Mouse (Mus musculus): Measurements from ENCODE around the gene Olfr314. TPM values are rescaled to one million over a fixed set of nuclear protein-coding genes. Genes with fewer than 3 reads are reported as not detected.

The Olfr314 gene
- polyA plus RNA-seq, 2 experiments: not detected

GRCm38 (mm10) chr11:58772888-58773287, 9.9 kb upstream of the Olfr314 start, which contains the start of gene Olfr315:
Gene Olfr315 (plus strand): TSS chr11:58773188.
- no peak within 1 kb of the TSS for H3K27ac ChIP-seq (replicated peaks; ENCODE audit: low read depth, low read length)
- no peak within 1 kb of the TSS for H3K4me3 ChIP-seq (replicated peaks; ENCODE audit: low read length)
- TF ChIP-seq POLR2A (IDR thresholded peaks at IDR 0.05; ENCODE audit: borderline replicate concordance, extremely low read depth, insufficient read depth, insufficient read length): no peak
- no peak for DNase-seq (ENCODE audit: low spot score)
- ATAC-seq (ENCODE audit: low FRiP score, low read depth): no peak
- no peak within 1 kb of the TSS for H3K4me2 ChIP-seq (replicated peaks; ENCODE audit: low read depth, low read length, severe bottlenecking)
- no peaks in the 10 kb centered on the region for H3K4me1 ChIP-seq (ENCODE audit: control insufficient read depth, insufficient read depth, low read length)
- no peak within 1 kb of the TSS for H3K9ac ChIP-seq (ENCODE audit: low read depth, low read length, severe bottlenecking)
- no peaks in the 10 kb centered on the region for H3K27me3 ChIP-seq (ENCODE audit: control insufficient read depth, insufficient read depth, low read length)
- no peaks in the 10 kb centered on the region for H3K36me3 ChIP-seq (ENCODE audit: control insufficient read depth, insufficient read depth, low read length)
- H3K9me3 ChIP-seq (ENCODE audit: control insufficient read depth, low read length): no peaks in the 10 kb centered on the region

DNA sequence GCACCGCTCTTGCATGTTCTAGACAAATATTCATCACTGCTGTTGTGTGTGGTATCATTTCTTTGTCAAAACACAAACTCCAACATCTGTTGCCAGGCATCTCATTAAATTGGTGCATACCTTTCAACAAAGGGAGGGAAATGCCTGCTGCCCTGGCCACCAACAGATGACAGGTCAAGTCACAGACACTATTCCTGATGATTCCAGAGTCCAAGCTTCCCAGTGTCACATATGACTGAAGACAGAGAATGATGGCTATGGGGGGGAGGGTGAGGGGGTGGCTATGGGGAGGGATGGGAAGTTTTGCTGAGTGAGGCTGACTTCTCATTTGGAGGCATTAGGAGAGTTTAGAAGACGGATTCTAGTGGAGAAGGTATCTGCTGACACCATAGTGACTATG, 1.4 kb downstream of the Olfr314 start:
- no peak overlapping the region for H3K4me2 ChIP-seq (replicated peaks; ENCODE audit: low read depth, low read length, severe bottlenecking)
- no peak for TF ChIP-seq POLR2A (IDR thresholded peaks at IDR 0.05; ENCODE audit: borderline replicate concordance, extremely low read depth, insufficient read depth, insufficient read length)
- H3K27ac ChIP-seq (replicated peaks; ENCODE audit: low read depth, low read length): no peak overlapping the region
- WGBS: 79% methylated on average over 2 of the region's 2 CpGs
- H3K36me3 ChIP-seq (ENCODE audit: control insufficient read depth, insufficient read depth, low read length): no peaks in the 10 kb centered on the region
- H3K9ac ChIP-seq (ENCODE audit: low read depth, low read length, severe bottlenecking): no peak overlapping the region
- DNase-seq (ENCODE audit: low spot score) (no peak), ATAC-seq (ENCODE audit: low FRiP score, low read depth) (no peak)
- no peaks in the 10 kb centered on the region for H3K4me1 ChIP-seq (ENCODE audit: control insufficient read depth, insufficient read depth, low read length)
- no peaks in the 10 kb centered on the region for H3K27me3 ChIP-seq (ENCODE audit: control insufficient read depth, insufficient read depth, low read length)
- H3K9me3 ChIP-seq (ENCODE audit: control insufficient read depth, low read length): no peaks in the 10 kb centered on the region
- no peak overlapping the region for H3K4me3 ChIP-seq (replicated peaks; ENCODE audit: low read length)

DNA sequence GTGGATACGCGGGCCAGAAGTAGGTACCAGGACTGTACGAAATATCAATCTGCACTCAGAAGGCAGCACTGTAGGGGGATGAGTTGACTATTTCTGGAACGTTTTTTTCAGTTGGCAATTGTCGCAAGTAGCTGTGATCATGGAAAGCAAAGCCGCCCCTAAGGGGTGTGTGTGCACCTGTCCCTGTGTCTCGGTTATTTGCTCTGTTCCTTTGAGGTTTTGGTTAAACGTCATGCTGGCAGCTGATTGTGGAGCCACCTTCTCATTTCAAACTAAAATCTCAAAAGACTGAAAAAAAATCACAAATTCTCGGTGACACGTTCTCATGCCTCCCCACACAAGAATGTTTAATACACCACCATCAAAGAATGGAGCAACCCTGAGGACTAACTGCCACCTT, 4.9 kb downstream of the Olfr314 start:
- Histone ChIP-seq H3K4me1 (ENCODE audit: control insufficient read depth, insufficient read depth, low read length) (no peaks in the 10 kb centered on the region), H3K4me2 (replicated peaks; ENCODE audit: low read depth, low read length, severe bottlenecking) (no peak overlapping the region), H3K9me3 (ENCODE audit: control insufficient read depth, low read length) (no peaks in the 10 kb centered on the region), H3K36me3 (ENCODE audit: control insufficient read depth, insufficient read depth, low read length) (no peaks in the 10 kb centered on the region), H3K27ac (replicated peaks; ENCODE audit: low read depth, low read length) (no peak overlapping the region), H3K9ac (ENCODE audit: low read depth, low read length, severe bottlenecking) (no peak overlapping the region), H3K4me3 (replicated peaks; ENCODE audit: low read length) (no peak overlapping the region), H3K27me3 (ENCODE audit: control insufficient read depth, insufficient read depth, low read length) (no peaks in the 10 kb centered on the region)
- 86% methylated on average over 10 of the region's 10 CpGs for WGBS
- TF ChIP-seq POLR2A (IDR thresholded peaks at IDR 0.05; ENCODE audit: borderline replicate concordance, extremely low read depth, insufficient read depth, insufficient read length): no peak
- DNase-seq (ENCODE audit: low spot score) (no peak), ATAC-seq (ENCODE audit: low FRiP score, low read depth) (no peak)

GRCm38 (mm10) chr11:58788346-58788745, 5.6 kb downstream of the Olfr314 start:
- Histone ChIP-seq H3K36me3 (ENCODE audit: control insufficient read depth, insufficient read depth, low read length) (no peaks in the 10 kb centered on the region), H3K9ac (ENCODE audit: low read depth, low read length, severe bottlenecking) (no peak overlapping the region), H3K27me3 (ENCODE audit: control insufficient read depth, insufficient read depth, low read length) (no peaks in the 10 kb centered on the region), H3K4me3 (replicated peaks; ENCODE audit: low read length) (no peak overlapping the region), H3K4me1 (ENCODE audit: control insufficient read depth, insufficient read depth, low read length) (no peaks in the 10 kb centered on the region), H3K4me2 (replicated peaks; ENCODE audit: low read depth, low read length, severe bottlenecking) (no peak overlapping the region), H3K27ac (replicated peaks; ENCODE audit: low read depth, low read length) (no peak overlapping the region), H3K9me3 (ENCODE audit: control insufficient read depth, low read length) (no peaks in the 10 kb centered on the region)
- whole genome bisulfite sequencing: 82% methylated on average over 8 of the region's 8 CpGs
- ATAC-seq (ENCODE audit: low FRiP score, low read depth) (no peak), DNase-seq (ENCODE audit: low spot score) (no peak)
- TF ChIP-seq POLR2A (IDR thresholded peaks at IDR 0.05; ENCODE audit: borderline replicate concordance, extremely low read depth, insufficient read depth, insufficient read length): no peak

DNA sequence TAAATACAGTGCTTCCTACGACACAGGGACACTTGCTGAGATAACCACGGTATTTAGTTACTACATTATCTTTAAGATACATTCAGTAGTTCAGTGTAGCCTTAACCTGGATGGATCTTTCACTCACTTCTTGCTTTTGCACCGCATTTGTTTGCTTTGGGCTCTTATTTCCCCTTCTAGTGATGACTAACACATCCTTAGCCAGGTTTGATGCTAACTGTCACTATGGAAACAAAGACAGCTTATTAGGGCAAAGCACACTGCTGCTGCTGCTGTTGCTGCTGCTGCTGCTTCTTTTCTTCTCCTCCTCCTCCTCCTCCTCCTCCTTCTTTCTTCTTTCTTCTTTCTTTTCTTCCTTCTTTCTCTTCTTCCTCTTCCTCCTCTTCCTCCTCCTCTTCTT, 6.8 kb downstream of the Olfr314 start:
- Histone ChIP-seq H3K4me1 (ENCODE audit: control insufficient read depth, insufficient read depth, low read length) (no peaks in the 10 kb centered on the region), H3K36me3 (ENCODE audit: control insufficient read depth, insufficient read depth, low read length) (no peaks in the 10 kb centered on the region), H3K9ac (ENCODE audit: low read depth, low read length, severe bottlenecking) (no peak overlapping the region), H3K4me3 (replicated peaks; ENCODE audit: low read length) (no peak overlapping the region), H3K27ac (replicated peaks; ENCODE audit: low read depth, low read length) (no peak overlapping the region), H3K9me3 (ENCODE audit: control insufficient read depth, low read length) (no peaks in the 10 kb centered on the region), H3K4me2 (replicated peaks; ENCODE audit: low read depth, low read length, severe bottlenecking) (no peak overlapping the region), H3K27me3 (ENCODE audit: control insufficient read depth, insufficient read depth, low read length) (no peaks in the 10 kb centered on the region)
- no peak for DNase-seq (ENCODE audit: low spot score)
- 30% methylated on average over 3 of the region's 3 CpGs for WGBS
- ATAC-seq (ENCODE audit: low FRiP score, low read depth): no peak
- TF ChIP-seq POLR2A (IDR thresholded peaks at IDR 0.05; ENCODE audit: borderline replicate concordance, extremely low read depth, insufficient read depth, insufficient read length): no peak

DNA sequence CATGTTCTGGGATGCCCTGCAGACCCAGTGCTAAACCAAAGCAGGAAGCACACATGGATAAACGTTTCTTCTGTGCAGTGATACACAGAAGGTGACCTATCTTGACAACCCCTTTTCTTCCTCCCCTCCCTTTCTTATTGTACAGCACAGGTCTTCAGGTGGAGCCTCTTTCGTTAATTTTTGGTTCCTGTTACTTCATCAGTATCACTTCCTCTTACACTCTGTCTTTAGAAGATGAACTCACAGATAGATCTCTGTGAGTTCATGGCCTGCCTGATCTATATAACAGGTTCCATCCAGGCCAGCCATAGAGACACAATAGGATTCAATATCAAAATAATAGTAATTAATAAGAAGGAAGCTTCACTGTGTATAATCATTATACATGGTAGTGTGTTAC, 7.3 kb downstream of the Olfr314 start:
- TF ChIP-seq POLR2A (IDR thresholded peaks at IDR 0.05; ENCODE audit: borderline replicate concordance, extremely low read depth, insufficient read depth, insufficient read length): no peak
- Histone ChIP-seq H3K9me3 (ENCODE audit: control insufficient read depth, low read length) (no peaks in the 10 kb centered on the region), H3K36me3 (ENCODE audit: control insufficient read depth, insufficient read depth, low read length) (no peaks in the 10 kb centered on the region), H3K4me3 (replicated peaks; ENCODE audit: low read length) (no peak overlapping the region), H3K4me1 (ENCODE audit: control insufficient read depth, insufficient read depth, low read length) (no peaks in the 10 kb centered on the region), H3K27ac (replicated peaks; ENCODE audit: low read depth, low read length) (no peak overlapping the region), H3K4me2 (replicated peaks; ENCODE audit: low read depth, low read length, severe bottlenecking) (no peak overlapping the region), H3K9ac (ENCODE audit: low read depth, low read length, severe bottlenecking) (no peak overlapping the region), H3K27me3 (ENCODE audit: control insufficient read depth, insufficient read depth, low read length) (no peaks in the 10 kb centered on the region)
- 42% methylated on average over 2 of the region's 2 CpGs for WGBS
- no peak for DNase-seq (ENCODE audit: low spot score)
- ATAC-seq (ENCODE audit: low FRiP score, low read depth): no peak
